Mouse (Mus musculus) MEL (cell line): ENCODE results near the gene Rpn1.

Experiments used
- CHD1 ChIP-seq: IDR thresholded peaks from 2 replicates; pipeline ENCODE4 v1.6.1; 2012; ENCODE audit warnings: low read depth, mild to moderate bottlenecking, inconsistent platforms, low read length, improper control_type of control experiment
- CHD2 ChIP-seq: IDR thresholded peaks from 2 replicates; pipeline ENCODE4 v1.6.1; 2011; ENCODE audit warnings: low read length, improper control_type of control experiment
- CTCF ChIP-seq, 3 experiments: IDR thresholded peaks in 2 of 3; conservative IDR thresholded peaks in 1 of 3; 2 replicates each; pipeline ENCODE4 v1.5.1; 2011 to 2012; ENCODE audit warnings: low read length in 3 of 3, low read depth in 2 of 3, mild to moderate bottlenecking in 2 of 3, improper control_type of control experiment in 1 of 3, inconsistent platforms in 1 of 3, mixed read lengths in 1 of 3, moderate library complexity in 1 of 3; ENCODE audit not compliant: control insufficient read depth in 1 of 3, insufficient read depth in 1 of 3, poor library complexity in 1 of 3, severe bottlenecking in 1 of 3
- ELF1 ChIP-seq: IDR thresholded peaks from 2 replicates; pipeline ENCODE4 v1.6.1; 2014; ENCODE audit warnings: low read depth, mild to moderate bottlenecking, inconsistent platforms, low read length, improper control_type of control experiment, moderate library complexity
- EP300 ChIP-seq, 2 experiments: IDR thresholded peaks; 2 replicates each; pipeline ENCODE4 v1.6.1; 2011; ENCODE audit warnings: improper control_type of control experiment in 2 of 2, low read length in 2 of 2, low read depth in 1 of 2, mild to moderate bottlenecking in 1 of 2
- MAZ ChIP-seq: IDR thresholded peaks from 2 replicates; pipeline ENCODE4 v1.6.1; 2012; ENCODE audit warnings: low read depth, mild to moderate bottlenecking, inconsistent platforms, low read length, improper control_type of control experiment
- NRF1 ChIP-seq: IDR thresholded peaks from 2 replicates; pipeline ENCODE4 v1.6.1; 2014; ENCODE audit warnings: low read depth, mild to moderate bottlenecking, inconsistent platforms, low read length, improper control_type of control experiment, moderate library complexity; ENCODE audit not compliant: poor library complexity, insufficient read depth, severe bottlenecking
- POLR2A ChIP-seq, 2 experiments: IDR thresholded peaks; 2 replicates each; pipeline ENCODE4 v1.6.1; 2011 to 2012; ENCODE audit warnings: low read length in 2 of 2, mild to moderate bottlenecking in 2 of 2, control low read depth in 1 of 2, improper control_type of control experiment in 1 of 2, low read depth in 1 of 2, moderate library complexity in 1 of 2; ENCODE audit not compliant: control insufficient read depth in 1 of 2, insufficient read depth in 1 of 2, poor library complexity in 1 of 2
- SIN3A ChIP-seq: IDR thresholded peaks from 2 replicates; pipeline ENCODE4 v1.6.1; 2012; ENCODE audit warnings: low read length, improper control_type of control experiment, inconsistent platforms
- TAL1 ChIP-seq: IDR thresholded peaks from 2 replicates; pipeline ENCODE4 v1.6.1; 2012; ENCODE audit warnings: mild to moderate bottlenecking, inconsistent platforms, low read length, moderate library complexity, mixed read lengths
- TBP ChIP-seq: IDR thresholded peaks from 2 replicates; pipeline ENCODE4 v1.8.0; 2011; ENCODE audit warnings: low read depth, low read length, improper control_type of control experiment
- USF1 ChIP-seq: IDR thresholded peaks from 2 replicates; pipeline ENCODE4 v1.6.1; 2014; ENCODE audit warnings: low read depth, mild to moderate bottlenecking, inconsistent platforms, low read length, improper control_type of control experiment, moderate library complexity
- ZC3H11A ChIP-seq: IDR thresholded peaks from 2 replicates; pipeline ENCODE4 v1.6.1; 2012; ENCODE audit warnings: low read depth, mild to moderate bottlenecking, inconsistent platforms, low read length, improper control_type of control experiment

DNA sequence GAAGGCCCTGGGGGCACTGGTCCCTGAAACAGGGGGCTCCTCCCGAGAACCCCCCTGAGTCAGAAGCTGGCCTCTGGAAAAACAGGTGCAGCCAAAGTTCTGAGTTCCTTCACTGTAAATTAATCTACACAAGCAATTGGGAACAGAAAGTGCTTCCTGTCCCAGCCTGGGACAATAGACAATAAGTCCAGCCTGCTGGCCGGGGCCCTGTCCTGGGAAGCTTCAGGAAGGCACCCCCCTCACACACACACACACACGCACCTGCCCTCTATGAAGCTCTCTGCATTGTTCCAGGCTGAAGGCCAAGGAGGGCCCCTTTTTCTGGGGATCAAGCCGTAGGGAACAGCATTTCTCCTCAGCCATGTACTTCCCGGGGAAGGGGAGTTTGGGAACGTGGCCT lies 49.6 kb downstream of the Rpn1 start:
- TF ChIP-seq SIN3A, result no peak
- no peak for TF ChIP-seq CHD1
- no peak for TF ChIP-seq CTCF (IDR thresholded peaks at IDR 0.05 in 2 of 3, conservative IDR thresholded peaks at IDR 0.05 in 1 of 3; ENCODE audit: control insufficient read depth in 1 of 3, insufficient read depth in 1 of 3, low read depth in 2 of 3, low read length in 3 of 3, poor library complexity in 1 of 3, severe bottlenecking in 1 of 3)
- TF ChIP-seq EP300 (IDR thresholded peaks at IDR 0.05; ENCODE audit: low read depth in 1 of 2, low read length in 2 of 2), result no peak
- TF ChIP-seq ELF1, result no peak
- TF ChIP-seq MAZ, result no peak
- TF ChIP-seq TBP, result no peak
- no peak for TF ChIP-seq USF1
- TF ChIP-seq ZC3H11A, result no peak
- no peak for TF ChIP-seq CHD2
- TF ChIP-seq POLR2A (IDR thresholded peaks at IDR 0.05; ENCODE audit: control insufficient read depth in 1 of 2, insufficient read depth in 1 of 2, low read depth in 1 of 2, low read length in 2 of 2, poor library complexity in 1 of 2), result no peak
- no peak for TF ChIP-seq TAL1
- no peak for TF ChIP-seq NRF1
